Mouse (Mus musculus): ENCODE measurements at regions not wholly inside any gene's neighbourhood (a gene's known extent, or its start where the extent isn't known, plus 50 kb on each side); places are given as distances from the start of the nearest gene placed in this dataset.

DNA sequence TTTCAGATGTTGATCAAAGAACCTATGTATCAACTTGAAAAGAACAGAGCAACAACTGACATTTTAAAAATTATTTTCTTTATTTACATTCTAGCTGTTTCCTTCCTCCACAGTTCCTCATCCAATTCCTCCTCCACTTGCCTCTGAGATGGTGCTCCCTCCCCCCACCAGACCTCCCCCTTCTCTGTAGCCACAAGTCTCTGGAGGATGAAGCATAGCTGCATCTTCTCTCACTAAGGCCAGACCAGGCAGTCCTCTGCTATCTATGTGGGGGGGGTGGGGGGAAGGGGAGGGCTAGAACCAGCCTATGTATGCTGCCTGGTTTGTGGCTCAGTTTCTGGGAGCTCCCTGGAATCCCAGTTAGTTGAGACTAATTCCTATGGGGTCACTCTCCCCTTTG is 255.0 kb downstream of the Gm21750 start:
- Histone ChIP-seq H3K27me3 (ENCODE audit: insufficient read depth, low read length) (no peaks in the 10 kb centered on the region; the same call in 1 of the 2 replicates), H3K4me1 (ENCODE audit: insufficient read depth, low read depth, low read length) (no peaks in the 10 kb centered on the region), H3K36me3 (replicated peaks) (no peaks in the 10 kb centered on the region), H3K4me3 (ENCODE audit: low read depth, low read length) (no peak overlapping the region), H3K9me3 (replicated peaks) (no peaks in the 10 kb centered on the region)
- DNase-seq (ENCODE audit: low spot score) (no peak), ATAC-seq (ENCODE audit: extremely low read depth, insufficient number of reproducible peaks, low FRiP score, poor library complexity, severe bottlenecking) (no peak)
- TF ChIP-seq POLR2AphosphoS5 (IDR thresholded peaks at IDR 0.05; ENCODE audit: insufficient replicate concordance, low read depth, low read length) (no peak), TAL1 (conservative IDR thresholded peaks at IDR 0.05; ENCODE audit: low read depth, low read length) (no peak), CTCF (IDR thresholded peaks at IDR 0.05; ENCODE audit: low read depth, low read length) (no peak), GATA1 (IDR thresholded peaks at IDR 0.05; ENCODE audit: borderline replicate concordance, low read length) (no peak), GATA2 (IDR thresholded peaks at IDR 0.05; ENCODE audit: borderline replicate concordance, low read depth, low read length) (no peak)

DNA sequence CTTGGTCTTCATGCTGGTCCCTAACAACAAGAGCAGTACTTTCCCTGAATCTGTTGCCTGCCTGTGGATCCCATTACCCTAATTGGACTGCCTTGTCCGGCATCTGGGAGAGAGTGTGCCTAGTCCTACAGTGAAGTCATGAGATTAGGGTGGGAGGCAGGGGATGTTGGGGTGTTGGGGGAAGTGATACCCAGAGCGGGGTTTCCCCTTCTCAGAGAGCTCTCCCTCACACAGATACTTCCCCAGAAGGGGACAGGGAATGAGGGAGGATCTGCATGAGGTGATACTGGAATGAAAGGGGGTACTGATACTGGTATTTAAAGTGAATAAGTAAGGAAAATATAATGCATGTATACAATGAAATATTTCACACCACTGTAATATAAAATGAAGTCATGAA is 270.1 kb downstream of the Gm21750 start:
- ATAC-seq (ENCODE audit: extremely low read depth, insufficient number of reproducible peaks, low FRiP score, poor library complexity, severe bottlenecking) (no peak), DNase-seq (ENCODE audit: low spot score) (no peak)
- Histone ChIP-seq H3K4me3 (ENCODE audit: low read depth, low read length) (no peak overlapping the region), H3K9me3 (replicated peaks) (no peaks in the 10 kb centered on the region), H3K4me1 (ENCODE audit: insufficient read depth, low read depth, low read length) (no peaks in the 10 kb centered on the region), H3K36me3 (replicated peaks) (no peaks in the 10 kb centered on the region), H3K27me3 (ENCODE audit: insufficient read depth, low read length) (0 out of 2 replicates have a peak, but pooled peaks cover 4% of the 10 kb centered on the region)
- no peak for TF ChIP-seq POLR2AphosphoS5 (IDR thresholded peaks at IDR 0.05; ENCODE audit: insufficient replicate concordance, low read depth, low read length)

DNA sequence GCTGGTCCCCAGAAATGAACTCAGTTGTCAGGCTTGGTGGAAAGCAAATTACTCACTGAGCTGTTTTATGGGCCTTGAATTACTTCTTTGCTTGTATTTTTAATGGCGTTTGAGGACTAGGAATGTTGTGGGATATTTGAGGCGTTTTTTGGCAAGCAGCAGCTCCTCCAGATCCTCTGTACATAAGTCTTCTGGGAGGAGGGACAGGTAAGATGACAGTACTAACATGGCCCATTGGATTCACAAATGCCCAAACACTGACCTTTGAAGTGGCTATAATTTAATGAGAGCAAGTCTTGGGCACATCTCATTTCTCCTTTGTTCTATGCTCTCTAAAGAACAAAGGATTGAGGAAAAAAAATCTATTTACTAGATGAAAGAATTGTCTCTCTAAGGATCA is 286.3 kb downstream of the Gm21750 start:
- ATAC-seq (ENCODE audit: extremely low read depth, insufficient number of reproducible peaks, low FRiP score, poor library complexity, severe bottlenecking) (no peak), DNase-seq (ENCODE audit: low spot score) (no peak)
- H3K4me3 ChIP-seq (ENCODE audit: low read depth, low read length) = no peak overlapping the region
- H3K27me3 ChIP-seq (ENCODE audit: insufficient read depth, low read length) = no peaks in the 10 kb centered on the region
- no peak for TF ChIP-seq TAL1 (conservative IDR thresholded peaks at IDR 0.05; ENCODE audit: low read depth, low read length)
- TF ChIP-seq GATA1 (IDR thresholded peaks at IDR 0.05; ENCODE audit: borderline replicate concordance, low read length) = no peak
- TF ChIP-seq POLR2AphosphoS5 (IDR thresholded peaks at IDR 0.05; ENCODE audit: insufficient replicate concordance, low read depth, low read length) = no peak
- TF ChIP-seq GATA2 (IDR thresholded peaks at IDR 0.05; ENCODE audit: borderline replicate concordance, low read depth, low read length) = no peak
- H3K36me3 ChIP-seq (replicated peaks) = no peaks in the 10 kb centered on the region
- no peaks in the 10 kb centered on the region for H3K4me1 ChIP-seq (ENCODE audit: insufficient read depth, low read depth, low read length)
- no peaks in the 10 kb centered on the region for H3K9me3 ChIP-seq (replicated peaks)

DNA sequence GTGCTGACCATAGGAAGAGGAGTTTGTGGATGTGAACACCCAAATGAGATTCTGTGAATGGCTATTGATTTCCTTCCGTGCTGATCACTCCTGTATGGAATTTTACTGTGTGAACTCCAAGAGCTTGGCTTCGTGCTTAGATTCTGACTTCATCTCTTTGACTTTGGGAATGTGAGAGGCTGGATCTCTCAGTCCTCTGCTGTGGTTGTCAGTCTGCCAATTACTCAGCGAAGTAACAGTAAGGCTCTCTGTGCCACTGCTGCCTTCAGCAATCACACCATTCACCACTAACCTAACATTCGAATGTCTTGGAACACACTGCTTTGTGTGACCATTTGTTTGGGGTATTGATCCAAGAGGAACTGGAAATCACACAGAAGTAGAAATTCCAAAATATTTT is 291.5 kb downstream of the Gm21750 start:
- no peak for TF ChIP-seq POLR2AphosphoS5 (IDR thresholded peaks at IDR 0.05; ENCODE audit: insufficient replicate concordance, low read depth, low read length)
- TF ChIP-seq TAL1 (conservative IDR thresholded peaks at IDR 0.05; ENCODE audit: low read depth, low read length) = no peak
- no peak for TF ChIP-seq GATA1 (IDR thresholded peaks at IDR 0.05; ENCODE audit: borderline replicate concordance, low read length)
- TF ChIP-seq CTCF (IDR thresholded peaks at IDR 0.05; ENCODE audit: low read depth, low read length) = no peak
- TF ChIP-seq GATA2 (IDR thresholded peaks at IDR 0.05; ENCODE audit: borderline replicate concordance, low read depth, low read length) = no peak
- no peaks in the 10 kb centered on the region for H3K36me3 ChIP-seq (replicated peaks)
- no peaks in the 10 kb centered on the region for H3K9me3 ChIP-seq (replicated peaks)
- H3K4me1 ChIP-seq (ENCODE audit: insufficient read depth, low read depth, low read length) = no peaks in the 10 kb centered on the region
- DNase-seq (ENCODE audit: low spot score) = no peak
- no peak for ATAC-seq (ENCODE audit: extremely low read depth, insufficient number of reproducible peaks, low FRiP score, poor library complexity, severe bottlenecking)
- no peak overlapping the region for H3K4me3 ChIP-seq (ENCODE audit: low read depth, low read length)
- no peaks in the 10 kb centered on the region for H3K27me3 ChIP-seq (ENCODE audit: insufficient read depth, low read length)

DNA sequence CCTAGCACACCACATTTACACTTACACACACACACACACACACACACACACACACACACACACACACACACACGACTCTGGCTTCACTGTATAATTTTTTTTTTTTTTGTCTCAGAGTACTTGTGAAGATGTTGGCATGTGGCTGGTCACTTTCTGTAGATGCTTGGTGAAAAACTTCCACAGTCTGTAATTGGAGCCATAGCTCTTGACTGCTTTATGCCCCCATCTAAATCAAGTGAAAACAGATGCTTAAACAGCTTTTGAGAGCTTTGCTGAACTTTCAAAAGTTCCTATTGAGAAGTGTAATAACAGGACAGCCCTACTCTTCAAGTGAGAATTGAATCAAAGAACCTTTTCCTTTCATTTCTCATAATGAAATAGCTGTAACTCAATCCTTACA is 317.7 kb downstream of the Gm21750 start:
- ATAC-seq (ENCODE audit: extremely low read depth, insufficient number of reproducible peaks, low FRiP score, poor library complexity, severe bottlenecking) (no peak), DNase-seq (ENCODE audit: low spot score) (no peak)
- Histone ChIP-seq H3K9me3 (replicated peaks) (no peaks in the 10 kb centered on the region), H3K27me3 (ENCODE audit: insufficient read depth, low read length) (no peaks in the 10 kb centered on the region), H3K36me3 (replicated peaks) (no peaks in the 10 kb centered on the region), H3K4me3 (ENCODE audit: low read depth, low read length) (no peak overlapping the region), H3K4me1 (ENCODE audit: insufficient read depth, low read depth, low read length) (no peaks in the 10 kb centered on the region)
- no peak for TF ChIP-seq TAL1 (conservative IDR thresholded peaks at IDR 0.05; ENCODE audit: low read depth, low read length)
- TF ChIP-seq POLR2AphosphoS5 (IDR thresholded peaks at IDR 0.05; ENCODE audit: insufficient replicate concordance, low read depth, low read length) = no peak
- no peak for TF ChIP-seq GATA1 (IDR thresholded peaks at IDR 0.05; ENCODE audit: borderline replicate concordance, low read length)
- TF ChIP-seq CTCF (IDR thresholded peaks at IDR 0.05; ENCODE audit: low read depth, low read length) = no peak
- no peak for TF ChIP-seq GATA2 (IDR thresholded peaks at IDR 0.05; ENCODE audit: borderline replicate concordance, low read depth, low read length)

DNA sequence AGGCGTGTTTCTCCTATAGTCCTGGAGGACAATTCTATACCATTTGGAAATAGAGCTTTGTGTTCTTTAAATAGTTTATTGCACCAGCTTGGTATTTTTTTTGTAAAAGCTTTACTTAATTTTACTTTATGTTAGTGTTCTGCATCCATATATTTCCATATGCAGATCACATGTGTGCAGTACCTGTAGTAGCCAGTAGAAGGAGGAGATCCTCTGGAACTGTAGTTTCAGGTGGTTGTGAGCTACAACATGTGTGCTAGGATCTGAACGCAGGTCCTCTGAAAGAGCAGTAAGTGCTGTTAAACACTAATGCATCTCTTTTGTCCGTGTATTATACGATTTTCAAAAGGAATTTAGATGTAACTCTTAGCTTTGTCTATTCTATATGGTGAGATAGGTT is 335.2 kb downstream of the Gm21750 start:
- no peak for DNase-seq (ENCODE audit: low spot score)
- Histone ChIP-seq H3K4me3 (ENCODE audit: low read depth, low read length) (no peak overlapping the region), H3K4me1 (ENCODE audit: insufficient read depth, low read depth, low read length) (no peaks in the 10 kb centered on the region), H3K27me3 (ENCODE audit: insufficient read depth, low read length) (no peaks in the 10 kb centered on the region), H3K9me3 (replicated peaks) (no peaks in the 10 kb centered on the region), H3K36me3 (replicated peaks) (no peaks in the 10 kb centered on the region)
- ATAC-seq (ENCODE audit: extremely low read depth, insufficient number of reproducible peaks, low FRiP score, poor library complexity, severe bottlenecking) = no peak
- TF ChIP-seq GATA2 (IDR thresholded peaks at IDR 0.05; ENCODE audit: borderline replicate concordance, low read depth, low read length) (no peak), GATA1 (IDR thresholded peaks at IDR 0.05; ENCODE audit: borderline replicate concordance, low read length) (no peak), CTCF (IDR thresholded peaks at IDR 0.05; ENCODE audit: low read depth, low read length) (no peak), TAL1 (conservative IDR thresholded peaks at IDR 0.05; ENCODE audit: low read depth, low read length) (no peak), POLR2AphosphoS5 (IDR thresholded peaks at IDR 0.05; ENCODE audit: insufficient replicate concordance, low read depth, low read length) (no peak)

DNA sequence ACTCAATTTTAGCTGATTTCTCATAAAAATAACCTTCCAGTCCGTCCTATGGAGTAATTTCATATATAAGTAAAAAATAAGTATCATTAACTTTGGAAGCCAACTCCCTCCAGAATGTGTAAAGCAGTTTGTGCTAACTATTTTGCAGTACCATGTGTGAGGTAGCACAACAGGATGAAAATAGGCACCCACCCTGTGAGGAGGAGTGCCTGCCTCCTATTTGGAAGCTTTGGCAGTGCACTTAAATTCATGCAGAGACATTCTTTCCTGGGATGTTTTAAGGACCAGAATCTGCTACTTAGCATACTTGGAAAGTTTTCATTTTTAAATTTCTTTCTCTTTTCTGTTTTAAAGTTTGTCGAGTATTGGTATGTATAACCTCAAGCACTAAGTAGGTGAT is 336.8 kb downstream of the Gm21750 start:
- no peak for ATAC-seq (ENCODE audit: extremely low read depth, insufficient number of reproducible peaks, low FRiP score, poor library complexity, severe bottlenecking)

More for the DNA sequence above, 336.8 kb downstream of the Gm21750 start:
- Histone ChIP-seq H3K27me3 (ENCODE audit: insufficient read depth, low read length) (no peaks in the 10 kb centered on the region), H3K9me3 (replicated peaks) (no peaks in the 10 kb centered on the region), H3K4me1 (ENCODE audit: insufficient read depth, low read depth, low read length) (no peaks in the 10 kb centered on the region), H3K36me3 (replicated peaks) (no peaks in the 10 kb centered on the region), H3K4me3 (ENCODE audit: low read depth, low read length) (no peak overlapping the region)
- no peak for TF ChIP-seq TAL1 (conservative IDR thresholded peaks at IDR 0.05; ENCODE audit: low read depth, low read length)
- no peak for TF ChIP-seq CTCF (IDR thresholded peaks at IDR 0.05; ENCODE audit: low read depth, low read length)
- TF ChIP-seq GATA1 (IDR thresholded peaks at IDR 0.05; ENCODE audit: borderline replicate concordance, low read length) = no peak
- DNase-seq (ENCODE audit: low spot score) = no peak

All from G1E (cell line).